Mouse (Mus musculus): ENCODE results near the gene Kcnq2.
A peak's percentile ranks its signal among the peaks of the same experiment; 100 is the strongest.

Kcnq2 gene

DNA sequence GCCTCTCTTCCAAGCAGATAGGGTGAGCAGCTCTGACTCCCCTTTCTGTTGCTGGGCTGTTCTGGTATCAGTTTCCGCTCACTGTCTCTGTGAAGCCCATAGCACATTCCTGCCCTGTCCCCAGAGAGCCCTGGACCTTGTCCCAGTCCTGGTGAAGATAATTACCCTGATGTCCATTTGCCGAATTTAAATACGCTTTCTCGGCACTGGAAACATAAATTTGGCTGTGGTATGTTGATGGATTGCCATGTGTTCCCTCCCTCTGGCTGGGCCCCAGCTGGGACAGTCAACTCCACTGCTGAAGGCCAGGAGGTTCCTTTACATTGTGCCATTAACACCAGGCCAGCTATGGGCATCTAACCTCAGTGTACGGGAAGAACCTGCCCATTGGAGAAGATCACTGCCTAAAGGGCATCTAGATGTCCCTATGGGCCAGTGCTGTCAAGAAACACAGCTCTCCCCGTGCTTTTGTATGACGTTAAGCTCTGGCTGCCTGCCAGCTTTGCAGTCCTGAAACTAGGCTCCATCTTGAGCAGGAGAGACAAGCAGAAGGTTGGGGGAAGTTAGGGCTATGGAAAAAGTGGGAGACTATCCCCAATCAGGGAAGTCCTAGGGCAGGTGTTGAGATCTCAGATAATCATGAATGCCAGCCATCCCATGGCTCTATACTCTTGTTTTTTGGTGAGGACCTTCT lies 86.7 kb downstream of the Kcnq2 start:
- peak; percentile 46 to 68 for DNase-seq (ENCODE audit: inconsistent age in 2 of 2, low spot score in 1 of 2)

DNA sequence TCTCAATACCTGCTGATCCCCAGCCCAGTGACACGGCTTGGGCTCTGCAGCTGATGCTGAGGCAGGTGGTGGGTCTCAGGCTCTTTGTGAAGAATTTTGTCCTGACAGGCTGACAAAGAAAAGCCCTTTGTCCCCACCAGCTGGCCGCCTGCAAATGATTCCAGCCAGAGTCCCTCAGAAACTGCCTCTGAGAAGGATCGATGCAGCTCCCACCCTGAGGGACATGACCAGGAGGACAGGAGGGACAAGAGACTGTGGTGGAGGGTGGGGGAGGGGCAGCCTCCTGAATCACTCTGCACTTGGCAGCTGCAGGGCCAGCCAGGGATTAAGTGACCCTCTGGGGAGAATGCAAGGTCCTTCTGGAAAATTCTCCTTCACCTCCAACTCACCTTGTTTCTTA lies 91.1 kb downstream of the Kcnq2 start:
- peak in 1 of 2 experiments; percentile 59 for DNase-seq (ENCODE audit: inconsistent age in 2 of 2, low spot score in 1 of 2)

DNA sequence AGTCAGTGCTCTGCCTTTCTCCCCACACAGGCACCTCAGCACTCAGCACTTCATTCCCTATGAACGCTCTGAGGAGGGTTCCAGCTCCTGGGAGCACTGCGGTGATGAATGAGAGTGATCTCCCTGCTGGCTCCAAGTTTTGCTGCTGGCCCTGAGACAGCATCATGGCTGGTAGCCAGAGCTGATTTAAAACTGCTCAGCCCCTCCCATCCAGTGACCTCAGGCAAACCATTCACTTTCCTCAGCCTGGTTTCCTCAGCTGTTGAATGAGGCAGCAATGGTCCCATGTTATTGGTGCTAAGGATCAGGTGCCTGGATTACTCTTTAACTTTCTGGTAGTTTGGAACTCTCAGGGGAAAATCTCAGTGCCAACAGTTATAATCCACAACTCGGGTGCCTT lies 91.7 kb downstream of the Kcnq2 start, which contains the start of gene Chrna4:
Gene Chrna4, minus strand, starts transcription at position 110 of the 400 bp plus-strand sequence.
- peak; percentile 80 to 91 for DNase-seq (ENCODE audit: inconsistent age in 2 of 2, low spot score in 1 of 2)

GRCm38 (mm10) chr2:181042376-181042775 lies 92.7 kb downstream of the Kcnq2 start:
- DNase-seq (ENCODE audit: inconsistent age in 2 of 2, low spot score in 1 of 2): peak; percentile 29 to 75

- DNase-seq (ENCODE audit: inconsistent age in 2 of 2, low spot score in 1 of 2): peak; percentile 26 to 62
Measured at GRCm38 (mm10) chr2:181041941-181042340, 93.2 kb downstream of the Kcnq2 start.

DNA sequence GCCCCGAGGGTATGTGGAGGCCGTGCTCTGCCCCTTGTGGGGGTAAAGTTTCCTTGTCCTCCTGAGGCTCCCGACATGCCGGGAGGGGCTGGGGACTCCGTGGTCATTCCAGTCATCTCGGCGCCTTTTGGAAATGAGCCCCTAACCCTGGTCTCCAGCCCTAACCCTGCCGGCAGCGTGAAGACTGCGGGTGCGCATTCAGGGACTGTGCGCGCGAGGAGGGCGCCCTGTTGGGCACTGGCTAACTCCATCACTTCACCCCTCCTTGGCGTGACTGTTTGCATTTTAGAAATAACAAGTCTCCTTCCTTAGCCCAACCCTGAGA lies 95.8 kb downstream of the Kcnq2 start:
- DNase-seq (ENCODE audit: inconsistent age in 2 of 2, low spot score in 1 of 2): no peak

DNA sequence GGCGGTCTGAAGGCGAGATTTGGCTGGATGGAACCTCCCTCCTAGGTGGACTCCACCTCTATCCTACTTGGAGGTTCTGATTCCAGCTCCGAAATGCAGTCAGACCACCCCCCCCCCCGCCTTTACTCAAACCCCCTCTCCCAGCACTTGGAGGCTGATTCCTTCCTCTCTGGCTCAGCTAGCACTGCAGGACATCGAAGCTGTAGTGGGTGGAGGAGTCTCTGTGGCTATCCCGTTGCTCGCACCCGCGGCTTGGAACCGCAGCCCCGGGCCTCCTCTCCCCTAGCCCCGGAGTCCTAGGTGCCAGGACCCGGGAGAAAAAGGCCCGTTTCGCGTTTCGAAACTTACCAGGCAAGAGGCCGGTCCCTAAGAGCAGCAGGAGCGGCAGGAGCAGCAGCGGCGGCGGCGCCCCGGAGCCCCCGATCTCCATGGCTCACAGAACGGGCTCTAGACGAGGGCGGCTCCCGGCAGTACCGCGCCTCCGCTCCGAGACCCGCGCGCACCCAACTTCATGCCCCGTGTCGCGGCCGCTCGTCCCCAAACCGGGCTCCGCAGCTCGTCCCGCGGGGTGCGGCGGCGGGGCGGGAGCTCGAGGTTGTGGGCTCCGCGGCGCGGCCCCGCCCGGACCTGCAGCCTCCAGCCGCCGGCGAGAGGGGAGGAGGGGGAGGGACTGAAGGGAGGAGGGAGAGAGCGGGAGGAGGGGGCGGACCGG lies 96.3 kb downstream of the Kcnq2 start:
- DNase-seq (ENCODE audit: inconsistent age in 2 of 2, low spot score in 1 of 2): peak; percentile 46 to 77

DNA sequence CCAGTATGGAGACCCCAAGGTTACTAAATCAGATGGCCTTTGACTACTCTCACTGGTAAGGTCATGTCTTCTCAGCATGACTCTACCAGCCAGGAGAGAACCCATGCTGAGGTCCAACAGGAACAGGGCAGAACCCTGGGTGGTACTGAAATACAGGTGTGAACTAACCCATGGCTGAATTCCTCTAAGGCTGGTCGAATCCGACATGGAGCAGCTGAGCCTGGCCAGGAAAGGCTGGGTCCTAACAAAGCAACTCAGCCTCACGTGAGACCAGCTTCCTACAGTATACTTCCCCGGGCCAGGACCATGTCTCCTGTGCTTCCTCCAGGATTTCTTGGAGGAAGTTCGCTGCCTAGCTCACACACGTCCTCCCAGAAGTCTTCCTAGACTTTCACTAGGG lies 98.5 kb downstream of the Kcnq2 start:
- DNase-seq (ENCODE audit: inconsistent age in 2 of 2, low spot score in 1 of 2): no peak

DNA sequence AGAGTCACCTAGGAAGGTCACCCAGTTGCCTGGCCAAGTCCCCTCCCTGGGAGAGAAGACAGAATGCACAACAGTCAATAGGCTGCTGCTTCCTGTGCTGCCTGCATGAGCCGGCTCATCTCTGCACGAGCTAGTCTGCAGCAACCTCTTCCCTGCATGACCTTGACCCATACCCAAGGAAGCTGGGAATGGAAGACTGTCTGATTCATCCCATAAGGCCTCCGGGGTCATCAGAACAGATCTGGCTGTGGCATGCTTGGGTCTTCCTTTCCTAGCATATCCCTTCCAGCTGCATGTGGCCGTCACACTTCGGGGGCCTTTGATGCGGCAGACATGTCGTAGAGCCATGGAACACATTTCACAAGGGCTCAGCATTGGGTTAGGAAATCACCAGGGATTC lies 99.9 kb downstream of the Kcnq2 start:
- DNase-seq (ENCODE audit: inconsistent age in 2 of 2, low spot score in 1 of 2): peak; percentile 53 to 83

- DNase-seq (ENCODE audit: inconsistent age in 2 of 2, low spot score in 1 of 2): peak in 1 of 2 experiments; percentile 56
Measured at GRCm38 (mm10) chr2:181033310-181033709, 101.8 kb downstream of the Kcnq2 start.

- peak; percentile 41 to 63 for DNase-seq (ENCODE audit: inconsistent age in 2 of 2, low spot score in 1 of 2)
Measured at GRCm38 (mm10) chr2:181032407-181032806, 102.7 kb downstream of the Kcnq2 start.

DNA sequence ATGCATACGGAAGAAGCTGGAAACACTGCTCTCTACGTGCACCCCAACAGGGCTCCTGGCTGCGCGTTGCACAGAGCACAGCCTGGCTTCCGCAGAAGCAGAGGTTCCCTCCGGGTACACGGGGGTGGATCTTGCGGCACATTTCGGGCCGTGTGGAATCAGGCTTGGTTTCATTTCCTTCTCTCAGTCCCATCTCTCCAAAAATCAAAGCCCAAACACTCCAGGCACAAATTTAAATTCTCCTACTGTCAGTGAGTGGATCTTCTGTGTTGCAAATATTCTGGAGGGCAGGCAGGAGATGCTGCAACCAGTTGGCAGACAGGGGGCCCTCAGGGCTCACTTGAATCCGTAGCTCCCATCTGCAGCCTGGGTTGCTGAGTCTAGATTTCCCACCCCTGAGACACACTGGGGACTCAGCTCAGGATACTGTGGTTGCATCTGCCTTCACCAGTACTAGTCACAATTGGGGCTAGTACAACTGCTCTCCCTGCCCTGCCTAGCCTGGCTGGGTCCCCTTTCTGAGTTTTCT lies 103.6 kb downstream of the Kcnq2 start:
- no peak for DNase-seq (ENCODE audit: inconsistent age in 2 of 2, low spot score in 1 of 2)

Data from adrenal gland, adult (tissue).